Mouse (Mus musculus) embryonic facial prominence, embryonic 10.5 days (tissue): Measurements from ENCODE around the gene Marc1. TPM values are rescaled to one million over a fixed set of nuclear protein-coding genes. Genes with fewer than 3 reads are reported as not detected.

Experiments used
- DNase-seq: peaks from one replicate; pipeline ENCODE4 v3.0.0-alpha.2; 2017; ENCODE audit warnings: low spot score
- H3K27ac ChIP-seq: fragments of 300-500 bp; sonication (generic); replicated peaks from 2 replicates; pipeline ENCODE4 v1.5.1; 2016; ENCODE audit warnings: mild to moderate bottlenecking
- H3K27me3 ChIP-seq: fragments of 300-500 bp; sonication (generic); replicated peaks from 2 replicates; pipeline ENCODE4 v1.6.1; 2016; ENCODE audit warnings: low read depth, mild to moderate bottlenecking; ENCODE audit not compliant: poor library complexity, severe bottlenecking
- H3K36me3 ChIP-seq: fragments of 300-500 bp; sonication (generic); replicated peaks from 2 replicates; pipeline ENCODE4 v1.6.1; 2016; ENCODE audit warnings: mild to moderate bottlenecking, moderate library complexity
- H3K4me1 ChIP-seq: fragments of 300-500 bp; sonication (generic); 2 replicates; pipeline ENCODE4 v1.6.1; 2016
- H3K4me3 ChIP-seq: fragments of 300-500 bp; sonication (generic); 2 replicates; pipeline ENCODE4 v1.5.1; 2016; ENCODE audit warnings: mild to moderate bottlenecking, moderate library complexity
- H3K9me3 ChIP-seq: fragments of 300-500 bp; sonication (generic); 2 replicates; pipeline ENCODE4 v1.6.1; 2016; ENCODE audit warnings: mild to moderate bottlenecking
- WGBS: fragments of 180-500 bp; shearing (Covaris S2); methylation state at CpG from one replicate; pipeline ENCODE4 v1.1.7; 2016; 5-methylcytosine and 5-hydroxymethylcytosine counted together
- polyA plus RNA-seq: library from polyadenylated mRNA; unstranded; fragments of >200 nt; fragmentation: Nextera tagmentation; extraction: Ambion mirVana; gene quantifications from 2 replicates; pipeline ENCODE4 v1.2.1, GENCODE M21; 2016

Gene Marc1
- polyA plus RNA-seq = 0.07 TPM in 1 of 2 replicates, not detected in the other

DNA sequence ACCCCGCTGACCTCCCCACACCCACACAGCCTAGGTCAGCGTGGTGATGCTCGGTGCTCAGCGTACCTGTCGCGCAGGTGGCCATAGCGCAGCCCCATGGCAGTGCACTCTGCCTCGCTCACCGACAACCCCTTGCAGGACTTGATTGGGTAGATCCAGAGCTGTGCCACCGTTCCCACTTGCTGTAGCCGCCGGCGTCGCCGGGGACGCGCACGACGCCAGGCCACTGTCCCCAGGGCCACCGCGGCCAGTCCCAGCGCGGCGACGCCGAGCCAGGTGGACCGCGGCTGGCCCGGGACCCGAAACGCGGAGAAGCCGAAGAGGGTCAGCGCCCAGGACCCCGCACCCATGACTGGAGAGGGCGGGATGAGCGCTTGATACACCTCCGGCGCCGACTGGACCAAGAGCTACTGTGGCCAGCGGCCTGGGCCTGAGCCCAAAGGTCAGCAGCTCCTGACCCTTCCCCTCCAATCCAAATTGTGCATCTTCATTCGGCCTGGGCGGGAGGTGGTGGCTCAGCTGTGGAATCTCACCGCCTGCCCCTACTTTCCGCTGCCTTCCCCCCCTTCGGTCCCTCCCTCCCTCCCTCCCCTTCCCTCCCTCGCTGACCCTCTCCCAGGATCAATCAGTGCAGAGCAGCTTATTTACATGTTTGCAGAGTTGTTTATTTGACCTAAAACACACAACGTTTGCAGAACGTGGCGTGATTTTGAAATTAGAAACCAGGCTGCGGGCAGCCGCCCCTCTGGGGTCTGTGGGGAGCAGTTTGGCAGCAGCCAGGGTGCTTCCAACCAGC is at the start of gene Marc1:
Gene Marc1 (minus strand): TSS at position 534 of the 796 bp plus-strand sequence.
- 6% methylated on average over 52 of the region's 52 CpGs for WGBS
- Histone ChIP-seq H3K36me3 (0 out of 2 replicates have a peak, but pooled peaks cover 2% of the 10 kb centered on the region), H3K27me3 (peaks cover 45% of the 10 kb centered on the region), H3K9me3 (no peaks in the 10 kb centered on the region), H3K4me3 (peak within 1 kb of the TSS; percentile 59), H3K4me1 (peaks cover 18% of the 10 kb centered on the region), H3K27ac (peak within 1 kb of the TSS; percentile 19; the same call in 1 of the 2 replicates)
- peak; percentile 34 for DNase-seq

DNA sequence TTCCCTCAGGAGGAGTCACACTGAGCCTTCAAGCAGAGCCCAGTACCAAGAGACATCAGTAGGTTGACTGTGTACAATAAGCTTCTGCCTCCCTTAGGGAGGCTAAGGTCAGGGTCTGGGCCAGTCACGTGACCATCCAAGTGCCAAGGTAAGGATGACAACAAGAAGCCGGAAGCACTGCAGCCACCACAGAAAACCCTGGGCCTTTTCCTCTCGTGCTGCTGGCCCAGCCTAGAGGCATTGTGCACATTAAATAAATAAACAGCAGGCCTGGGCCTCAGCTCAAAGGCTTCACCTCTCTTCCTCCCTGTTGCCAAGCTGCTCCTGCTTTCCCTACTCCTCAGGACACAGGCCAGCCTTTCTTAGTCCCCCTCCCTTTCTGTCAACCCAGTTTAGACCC is 49.2 kb upstream of the Marc1 start:
- WGBS = 58% methylated on average over 3 of the region's 3 CpGs
- Histone ChIP-seq H3K9me3 (no peaks in the 10 kb centered on the region), H3K27ac (peak overlapping the region; percentile 48; the same call in 1 of the 2 replicates), H3K4me3 (no peak overlapping the region), H3K36me3 (no peaks in the 10 kb centered on the region), H3K4me1 (peaks cover 17% of the 10 kb centered on the region), H3K27me3 (no peaks in the 10 kb centered on the region)
- DNase-seq = no peak

DNA sequence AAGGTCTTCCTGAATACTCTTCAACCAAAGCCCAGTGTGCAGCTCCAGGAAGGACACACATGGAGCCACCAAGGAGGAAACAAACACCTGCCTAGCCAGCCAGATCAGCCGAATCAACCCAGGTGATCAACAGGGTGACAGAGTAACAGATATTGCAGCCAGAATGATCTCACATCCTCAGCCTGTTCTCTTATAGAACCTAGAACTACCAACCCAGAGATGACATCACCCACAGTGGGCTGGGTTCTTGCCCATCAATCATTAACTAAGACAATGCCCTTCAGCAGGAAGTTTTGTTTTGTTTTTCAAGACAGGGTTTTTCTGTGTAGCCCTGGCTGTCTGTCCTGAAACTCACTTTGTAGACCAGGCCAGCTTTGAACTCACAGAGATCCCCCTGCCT is 47.1 kb upstream of the Marc1 start:
- no peak for DNase-seq
- H3K36me3 ChIP-seq = no peaks in the 10 kb centered on the region
- WGBS = 83% methylated on average over 1 of the region's 1 CpGs
- H3K4me3 ChIP-seq = no peak overlapping the region
- no peak overlapping the region for H3K27ac ChIP-seq
- H3K27me3 ChIP-seq = no peaks in the 10 kb centered on the region
- H3K4me1 ChIP-seq = peaks cover 24% of the 10 kb centered on the region
- H3K9me3 ChIP-seq = no peaks in the 10 kb centered on the region

DNA sequence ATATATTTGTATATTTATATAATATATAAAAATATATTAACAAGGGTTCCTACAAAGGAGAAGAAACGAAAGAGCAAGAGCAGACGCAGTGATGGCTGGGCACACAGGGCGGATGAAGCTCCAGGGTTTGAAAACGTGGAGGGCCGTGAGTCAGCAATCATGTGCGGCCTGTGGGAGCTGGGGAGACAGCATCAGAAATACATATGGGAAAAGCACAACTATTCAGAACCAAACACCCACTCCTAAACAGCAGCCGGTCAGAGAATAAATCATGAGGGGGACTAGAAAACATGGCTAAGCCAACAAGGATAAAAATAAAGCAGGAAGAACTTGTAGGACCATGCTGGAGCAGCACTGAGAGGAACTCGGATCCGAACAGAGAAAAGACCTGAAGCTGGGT is 46.1 kb upstream of the Marc1 start:
- Histone ChIP-seq H3K36me3 (no peaks in the 10 kb centered on the region), H3K4me3 (no peak overlapping the region), H3K27ac (no peak overlapping the region), H3K4me1 (peaks cover 30% of the 10 kb centered on the region), H3K27me3 (0 out of 2 replicates have a peak, but pooled peaks cover under 1% of the 10 kb centered on the region), H3K9me3 (no peaks in the 10 kb centered on the region)
- DNase-seq = no peak
- WGBS = 93% methylated on average over 9 of the region's 9 CpGs

DNA sequence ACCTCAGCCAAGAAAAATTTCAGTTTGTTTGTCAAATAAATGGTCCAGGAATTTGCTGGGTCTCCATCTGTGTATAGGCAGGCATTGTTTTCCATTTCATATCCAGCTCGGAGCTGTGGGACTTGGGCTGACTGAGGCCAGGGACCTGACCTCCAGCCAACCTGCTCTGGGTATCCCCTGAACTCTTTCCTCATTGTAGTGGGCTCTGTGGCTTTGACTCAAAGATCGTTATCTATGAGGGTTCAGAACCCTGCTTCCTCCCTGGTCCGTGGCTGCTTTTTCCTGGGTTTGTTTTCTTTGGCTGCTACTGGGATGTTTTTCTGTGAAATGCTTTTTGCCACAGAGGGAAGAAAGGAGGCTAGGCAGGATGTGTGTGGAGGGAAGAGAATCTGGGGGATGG is 42.8 kb upstream of the Marc1 start:
- DNase-seq = no peak
- Histone ChIP-seq H3K27me3 (peaks cover 30% of the 10 kb centered on the region), H3K4me3 (no peak overlapping the region), H3K36me3 (no peaks in the 10 kb centered on the region), H3K9me3 (no peaks in the 10 kb centered on the region), H3K4me1 (peaks cover 28% of the 10 kb centered on the region), H3K27ac (no peak overlapping the region)
- WGBS = 65% methylated on average over 3 of the region's 3 CpGs

DNA sequence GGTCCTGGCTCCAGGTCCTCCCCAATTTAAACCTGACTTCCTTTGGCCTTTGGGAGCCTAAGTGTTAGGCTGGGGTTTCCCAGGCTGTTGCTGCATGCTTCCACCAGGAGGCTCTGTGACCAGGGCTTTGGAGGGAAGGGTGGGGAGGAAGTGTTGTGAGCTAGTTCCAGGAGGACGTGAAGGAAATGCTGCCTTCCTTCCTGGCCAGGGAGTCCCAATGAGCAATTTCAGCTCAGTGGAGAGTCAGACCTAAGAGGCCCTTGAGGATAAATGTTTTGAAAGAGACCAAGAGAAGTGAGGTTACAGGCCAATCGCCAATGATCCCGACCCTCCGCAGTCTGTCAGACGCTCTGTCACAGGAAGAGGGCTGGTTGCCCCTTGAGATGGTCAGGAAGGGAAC is 42.2 kb upstream of the Marc1 start:
- WGBS = 28% methylated on average over 5 of the region's 5 CpGs
- Histone ChIP-seq H3K36me3 (no peaks in the 10 kb centered on the region), H3K27me3 (peaks cover 36% of the 10 kb centered on the region), H3K27ac (no peak overlapping the region), H3K4me3 (peak overlapping the region; percentile 33), H3K9me3 (no peaks in the 10 kb centered on the region), H3K4me1 (peaks cover 28% of the 10 kb centered on the region)
- peak; percentile 58 for DNase-seq

DNA sequence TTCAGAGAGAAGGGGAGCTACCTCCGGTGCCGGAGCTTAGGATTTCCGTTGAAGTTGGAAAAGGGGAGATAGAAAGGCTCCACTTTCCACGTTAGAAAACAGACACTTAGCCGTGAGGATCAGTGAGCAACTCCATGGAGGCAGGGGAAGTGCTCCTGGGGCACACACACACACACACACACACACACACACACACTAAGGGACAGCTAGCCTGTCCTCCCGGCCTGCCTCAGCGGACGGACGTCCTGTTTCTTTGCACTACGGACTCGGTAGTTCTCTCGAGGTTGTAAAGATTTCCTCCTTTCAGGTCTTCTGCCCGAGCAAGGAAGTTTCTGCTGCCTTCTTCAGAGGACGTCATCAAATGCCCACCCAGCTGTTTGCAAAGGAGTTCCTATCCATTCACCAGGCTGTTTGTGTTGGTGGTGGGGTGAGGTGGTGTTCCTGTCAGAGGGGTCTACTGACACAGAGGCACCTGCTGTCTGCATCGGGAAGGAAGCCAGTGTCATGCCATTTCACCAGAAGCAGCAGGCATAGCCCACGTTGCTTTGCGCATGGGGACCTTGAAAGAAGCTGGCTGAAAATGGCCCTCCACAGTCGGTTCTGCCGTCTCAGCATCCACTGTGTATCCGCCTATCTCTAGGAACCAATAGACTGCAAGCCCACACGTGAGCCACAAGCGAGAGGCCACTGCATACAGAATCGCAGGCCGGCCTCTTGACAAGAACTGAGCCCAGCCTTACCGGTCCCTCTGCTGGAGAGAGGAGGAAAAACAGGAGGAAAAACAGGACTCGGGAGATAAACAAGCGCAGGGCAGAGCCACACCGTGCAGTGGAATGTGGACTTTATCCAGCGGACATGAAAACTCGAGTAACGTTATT is 40.9 kb upstream of the Marc1 start:
- peaks cover 49% of the 10 kb centered on the region for H3K27me3 ChIP-seq
- H3K9me3 ChIP-seq = no peaks in the 10 kb centered on the region
- no peak overlapping the region for H3K27ac ChIP-seq
- DNase-seq = peak; percentile 82
- H3K4me3 ChIP-seq = peak overlapping the region; percentile 37
- H3K36me3 ChIP-seq = no peaks in the 10 kb centered on the region
- H3K4me1 ChIP-seq = peaks cover 28% of the 10 kb centered on the region
- WGBS = 19% methylated on average over 31 of the region's 31 CpGs

DNA sequence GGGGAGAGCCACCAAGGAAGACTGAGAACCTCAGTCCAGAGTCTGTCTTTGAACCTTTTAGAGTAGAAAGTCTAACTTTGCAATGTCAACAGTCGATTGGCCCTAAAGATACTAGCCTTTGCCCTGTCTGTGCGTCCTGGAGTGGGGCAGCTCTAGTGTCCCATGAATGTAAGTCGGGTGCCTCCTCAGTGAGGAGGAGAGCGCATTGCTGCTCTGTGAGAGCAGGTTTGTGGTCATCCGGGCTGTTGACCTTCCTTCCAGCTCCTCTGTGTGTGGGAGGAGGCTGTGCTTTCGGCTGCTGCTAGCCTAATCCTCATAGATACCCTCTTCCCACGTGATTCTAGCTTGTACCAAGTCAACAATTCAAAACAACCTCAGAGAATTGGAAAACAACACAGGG is 40.1 kb upstream of the Marc1 start:
- Histone ChIP-seq H3K27me3 (peaks cover 58% of the 10 kb centered on the region), H3K4me3 (no peak overlapping the region)
- 40% methylated on average over 7 of the region's 7 CpGs for WGBS

DNA sequence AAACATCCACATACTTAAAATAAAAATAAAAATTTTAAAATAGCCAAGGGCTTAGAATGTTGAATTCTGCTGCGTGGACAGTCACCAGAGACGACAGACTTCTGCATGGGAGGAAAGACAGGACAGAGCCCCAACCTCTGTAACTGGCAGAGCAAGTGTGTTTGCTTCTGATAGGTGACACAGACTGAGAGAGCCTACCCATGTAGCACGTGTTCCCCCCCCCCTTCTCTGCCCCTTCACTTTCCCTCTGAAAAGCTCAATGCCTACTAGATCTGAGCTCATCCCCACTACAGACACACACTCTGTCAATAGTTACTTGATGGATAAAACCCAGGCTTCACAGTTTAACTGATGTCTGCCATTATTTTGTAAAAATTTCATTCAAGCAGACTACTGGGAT is 35.9 kb upstream of the Marc1 start:
- Histone ChIP-seq H3K36me3 (no peaks in the 10 kb centered on the region), H3K9me3 (no peaks in the 10 kb centered on the region), H3K4me3 (0 out of 2 replicates have a peak overlapping the region, but pooled peaks have one; percentile 89), H3K4me1 (peaks cover 35% of the 10 kb centered on the region), H3K27me3 (peaks cover 76% of the 10 kb centered on the region), H3K27ac (no peak overlapping the region)
- no peak for DNase-seq
- WGBS = 51% methylated on average over 3 of the region's 3 CpGs

More for the DNA sequence above, 40.1 kb upstream of the Marc1 start:
- no peaks in the 10 kb centered on the region for H3K36me3 ChIP-seq
- H3K9me3 ChIP-seq = no peaks in the 10 kb centered on the region
- H3K27ac ChIP-seq = 0 out of 2 replicates have a peak overlapping the region, but pooled peaks have one; percentile 19
- DNase-seq = no peak
- H3K4me1 ChIP-seq = peaks cover 36% of the 10 kb centered on the region

DNA sequence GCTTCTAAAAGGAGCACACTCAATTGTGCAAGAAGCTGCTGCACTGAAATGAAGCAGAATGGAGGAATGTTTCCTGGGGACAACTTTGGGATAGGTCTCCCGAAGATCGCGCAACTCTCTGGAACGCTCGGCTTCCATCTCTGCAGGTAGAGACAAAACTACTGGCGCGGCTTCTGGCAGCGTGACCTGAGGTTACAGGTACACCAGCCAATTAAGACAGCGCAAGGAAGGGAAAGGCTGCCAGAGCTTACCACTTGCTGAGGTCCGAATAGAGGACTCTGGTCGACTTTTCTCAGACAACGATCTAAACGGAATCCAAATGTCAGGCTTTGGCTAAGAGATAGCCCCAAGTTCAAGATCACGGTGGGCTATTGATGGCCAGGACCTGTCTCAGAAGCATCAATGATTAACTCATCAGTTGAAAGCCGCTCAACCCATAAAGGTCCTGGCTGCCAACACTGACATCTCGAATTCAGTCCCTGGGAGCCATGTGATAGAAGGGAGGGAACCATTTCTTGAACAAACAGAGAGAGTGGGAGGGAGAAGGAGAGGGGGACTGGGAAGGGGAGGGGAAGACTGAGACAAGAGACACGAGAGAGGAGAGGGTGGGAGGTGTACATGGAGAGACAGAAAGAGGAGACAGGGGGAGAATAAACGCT is 35.1 kb upstream of the Marc1 start, which contains the start of gene Marc2:
Gene Marc2 (minus strand): TSS at position 360 of the 659 bp plus-strand sequence.
- H3K9me3 ChIP-seq = no peaks in the 10 kb centered on the region
- peak within 1 kb of the TSS; percentile 89 for H3K4me3 ChIP-seq
- H3K27ac ChIP-seq = peak within 1 kb of the TSS; percentile 88
- H3K4me1 ChIP-seq = peaks cover 27% of the 10 kb centered on the region
- H3K36me3 ChIP-seq = no peaks in the 10 kb centered on the region
- 4% methylated on average over 18 of the region's 18 CpGs for WGBS
- no peak for DNase-seq
- peaks cover 69% of the 10 kb centered on the region for H3K27me3 ChIP-seq

DNA sequence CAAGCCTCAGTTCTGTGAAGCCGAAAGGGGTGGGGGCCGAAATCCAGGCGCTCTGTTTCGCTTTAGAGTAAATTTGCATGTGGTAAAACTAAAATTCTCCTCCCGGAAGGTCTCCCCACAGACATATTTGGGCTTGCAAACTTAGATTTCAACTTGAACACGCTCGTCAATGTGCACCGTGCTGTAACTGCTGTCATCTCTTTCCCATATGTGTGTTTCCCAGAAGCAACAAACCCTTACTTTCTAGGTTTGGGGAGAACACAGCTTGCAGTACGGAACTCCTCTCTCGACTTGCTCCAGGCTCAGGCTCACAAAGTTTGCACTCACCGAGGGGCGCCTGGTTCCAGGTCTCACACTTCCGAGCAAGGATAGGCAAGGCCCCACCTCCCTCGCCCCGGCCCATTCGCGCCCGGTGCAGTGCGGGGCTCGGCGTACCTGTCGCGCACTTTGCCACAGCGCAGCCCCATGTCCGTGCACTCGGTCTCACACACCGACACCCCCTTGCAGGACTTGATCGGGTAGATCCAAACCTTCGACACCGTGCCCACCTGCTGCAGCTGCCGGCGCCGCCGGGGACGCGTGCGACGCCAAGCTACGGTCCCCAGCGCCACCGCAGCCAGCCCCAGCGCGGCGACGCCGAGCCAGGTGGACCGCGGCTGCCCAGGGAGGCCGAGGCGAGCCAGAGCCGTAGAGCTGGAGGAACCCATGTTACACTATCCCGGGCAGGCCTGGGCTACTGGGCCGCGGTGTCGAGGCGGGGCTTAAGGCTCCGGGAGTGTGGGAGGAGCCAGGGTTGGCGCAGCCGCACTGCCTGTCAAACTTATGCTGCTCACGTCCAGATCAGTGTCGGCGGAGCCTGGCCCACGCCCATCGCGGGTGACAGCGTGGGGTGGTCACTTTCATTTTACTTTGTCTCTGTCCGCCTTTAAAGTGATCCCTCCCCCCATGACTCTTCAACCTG is 34.3 kb upstream of the Marc1 start:
- peak; percentile 91 for DNase-seq
- Histone ChIP-seq H3K4me3 (peak overlapping the region; percentile 89), H3K36me3 (peaks cover 2% of the 10 kb centered on the region; the same call in 1 of the 2 replicates), H3K27me3 (peaks cover 64% of the 10 kb centered on the region), H3K9me3 (no peaks in the 10 kb centered on the region), H3K27ac (peak overlapping the region; percentile 88), H3K4me1 (peaks cover 25% of the 10 kb centered on the region)
- under 1% methylated on average over 67 of the region's 67 CpGs for WGBS
